8 mouse cellular contexts compared by ENCODE assay signal in genomic region chr8:22124220-22125152, GRCm38 (mm10). TPM values are rescaled to one million over a fixed set of nuclear protein-coding genes. Genes with fewer than 3 reads are reported as not detected.
A peak's percentile ranks its signal among the peaks of the same experiment; 100 is the strongest.
DNase-seq lines count a peak whose midpoint lies in the region; ATAC-seq and TF ChIP-seq lines count a peak whose summit lies in the region.

Gene Nek5, minus strand, starts transcription at chr8:22125053.

- WGBS in embryonic facial prominence, embryonic 14.5 days = 1% methylated on average over 29 of the region's 29 CpGs
- 2% methylated on average over 29 of the region's 29 CpGs for WGBS in limb, embryonic 10.5 days
- WGBS in stomach, embryonic 15.5 days = 2% methylated on average over 29 of the region's 29 CpGs

- peak; percentile 88 for ATAC-seq in embryonic facial prominence, embryonic 14.5 days (ENCODE audit: low read depth)
- peak; percentile 86 to 89 for ATAC-seq in hematopoietic stem cell, adult 5-6 weeks (replicated peaks in 1 of 2; ENCODE audit: insufficient read depth in 1 of 2, low FRiP score in 2 of 2, low TSS enrichment in 1 of 2, low read depth in 1 of 2, poor library complexity in 2 of 2, severe bottlenecking in 2 of 2)
- ATAC-seq in stomach, embryonic 15.5 days (ENCODE audit: insufficient read depth, low FRiP score, low read depth) = peak; percentile 74

- peak; percentile 71 for TF ChIP-seq CTCF in E14TG2a.4 (conservative IDR thresholded peaks at IDR 0.05; ENCODE audit: low read length)

- H3K4me3 ChIP-seq in E14TG2a.4 (replicated peaks; ENCODE audit: low read length) = peak within 1 kb of the TSS; percentile 81
- H3K4me3 ChIP-seq in embryonic facial prominence, embryonic 14.5 days (ENCODE audit: low read depth, low read length) = peak within 1 kb of the TSS; percentile 38
- H3K4me3 ChIP-seq in limb, embryonic 10.5 days = peak within 1 kb of the TSS; percentile 55
- peak within 1 kb of the TSS; percentile 51 for H3K4me3 ChIP-seq in stomach, embryonic 15.5 days (replicated peaks)

- H3K4me2 ChIP-seq in embryonic facial prominence, embryonic 14.5 days (ENCODE audit: low read depth, low read length) = peak within 1 kb of the TSS; percentile 60
- peak within 1 kb of the TSS; percentile 91 for H3K4me2 ChIP-seq in stomach, embryonic 15.5 days

- DNase-seq in WW6 (ENCODE audit: low read depth, low spot score) = peak; percentile 75
- DNase-seq in embryonic facial prominence, embryonic 14.5 days (ENCODE audit: low spot score) = peak; percentile 86
- DNase-seq in limb, embryonic 10.5 days (ENCODE audit: low spot score) = peak; percentile 66
- peak; percentile 81 for DNase-seq in mesoderm, embryonic 11.5 days (ENCODE audit: low read depth, low spot score)
- no peak for DNase-seq in left cerebral cortex, adult 18-20 months (ENCODE audit: low spot score in 2 of 2)

- no peaks in the 10 kb centered on the region for H3K36me3 ChIP-seq in E14TG2a.4 (ENCODE audit: insufficient read depth, low read length)
- H3K36me3 ChIP-seq in embryonic facial prominence, embryonic 14.5 days (ENCODE audit: control insufficient read depth, insufficient read depth, low read length) = peaks cover 5% of the 10 kb centered on the region; the same call in 1 of the 2 replicates
- H3K36me3 ChIP-seq in limb, embryonic 10.5 days = peaks cover 15% of the 10 kb centered on the region
- 0 out of 2 replicates have a peak, but pooled peaks cover 10% of the 10 kb centered on the region for H3K36me3 ChIP-seq in stomach, embryonic 15.5 days

- H3K27me3 ChIP-seq in E14TG2a.4 (ENCODE audit: insufficient read depth, low read length) = no peaks in the 10 kb centered on the region
- no peaks in the 10 kb centered on the region for H3K27me3 ChIP-seq in embryonic facial prominence, embryonic 14.5 days (replicated peaks; ENCODE audit: control insufficient read depth, insufficient read depth, low read length)
- no peaks in the 10 kb centered on the region for H3K27me3 ChIP-seq in limb, embryonic 10.5 days (ENCODE audit: low read depth, poor library complexity, severe bottlenecking)
- no peaks in the 10 kb centered on the region for H3K27me3 ChIP-seq in stomach, embryonic 15.5 days (replicated peaks)

- H3K9ac ChIP-seq in embryonic facial prominence, embryonic 14.5 days (ENCODE audit: low read depth, low read length) = peak within 1 kb of the TSS; percentile 44
- 0 out of 2 replicates have a peak within 1 kb of the TSS, but pooled peaks have one; percentile 1 for H3K9ac ChIP-seq in stomach, embryonic 15.5 days

- no peak within 1 kb of the TSS for H3K27ac ChIP-seq in embryonic facial prominence, embryonic 14.5 days (replicated peaks; ENCODE audit: low read depth, low read length)
- H3K27ac ChIP-seq in limb, embryonic 10.5 days = no peak within 1 kb of the TSS
- H3K27ac ChIP-seq in stomach, embryonic 15.5 days = no peak within 1 kb of the TSS

- peaks cover 16% of the 10 kb centered on the region for H3K4me1 ChIP-seq in E14TG2a.4 (replicated peaks; ENCODE audit: low read depth, low read length)
- H3K4me1 ChIP-seq in embryonic facial prominence, embryonic 14.5 days (ENCODE audit: control insufficient read depth, insufficient read depth, low read length) = no peaks in the 10 kb centered on the region
- H3K4me1 ChIP-seq in limb, embryonic 10.5 days = peaks cover 6% of the 10 kb centered on the region
- no peaks in the 10 kb centered on the region; the same call in 1 of the 2 replicates for H3K4me1 ChIP-seq in stomach, embryonic 15.5 days

- H3K9me3 ChIP-seq in E14TG2a.4 (ENCODE audit: low read length) = no peaks in the 10 kb centered on the region
- H3K9me3 ChIP-seq in embryonic facial prominence, embryonic 14.5 days (ENCODE audit: control insufficient read depth, low read length) = no peaks in the 10 kb centered on the region
- no peaks in the 10 kb centered on the region for H3K9me3 ChIP-seq in limb, embryonic 10.5 days (replicated peaks)
- no peaks in the 10 kb centered on the region for H3K9me3 ChIP-seq in stomach, embryonic 15.5 days

RNA-seq across cellular contexts. Expression of gene Nek5, which starts in this region (rescaled TPM):
- polyA plus RNA-seq in embryonic facial prominence, embryonic 14.5 days (2014; fragmentation: Nextera tagmentation; extraction: Ambion mirVana) = 0.46 and 0.67 TPM in 2 replicates
- total RNA-seq in hematopoietic stem cell, adult 5-6 weeks (2017) = not detected in 2 replicates
- polyA plus RNA-seq in limb, embryonic 10.5 days (2016; fragmentation: Nextera tagmentation; extraction: Ambion mirVana) = not detected in 2 replicates
- 0.27 and 0.39 TPM in 2 replicates for polyA plus RNA-seq in stomach, embryonic 15.5 days (2015; fragmentation: Nextera tagmentation; extraction: Ambion mirVana)
- total RNA-seq in left cerebral cortex, adult 18-20 months (2021) = not detected

Comparison
In these comparisons a context has a peak if more than half of its experiments do, and no peak if none do; other contexts are left out.
1. Peak in DNase-seq, ATAC-seq, H3K4me3 ChIP-seq, H3K9ac ChIP-seq and H3K4me2 ChIP-seq in embryonic facial prominence, embryonic 14.5 days; RNA of the gene not detected or under 1 TPM.
2. Peak in ATAC-seq in hematopoietic stem cell, adult 5-6 weeks; RNA of the gene not detected or under 1 TPM.
3. Peak in DNase-seq and H3K4me3 ChIP-seq in limb, embryonic 10.5 days; RNA of the gene not detected or under 1 TPM.
4. Peak in ATAC-seq, H3K4me3 ChIP-seq, H3K9ac ChIP-seq and H3K4me2 ChIP-seq in stomach, embryonic 15.5 days; RNA of the gene not detected or under 1 TPM.
5. DNase-seq: peak in WW6 (single experiment) and mesoderm, embryonic 11.5 days (single experiment); none in left cerebral cortex, adult 18-20 months (0 of 2).
6. Peak in every context shown above with its lines, with median percentiles within 50 percentile points of each other: H3K4me3 ChIP-seq and ATAC-seq.